8 mouse cellular contexts compared by ENCODE assay signal in the genomic region with DNA sequence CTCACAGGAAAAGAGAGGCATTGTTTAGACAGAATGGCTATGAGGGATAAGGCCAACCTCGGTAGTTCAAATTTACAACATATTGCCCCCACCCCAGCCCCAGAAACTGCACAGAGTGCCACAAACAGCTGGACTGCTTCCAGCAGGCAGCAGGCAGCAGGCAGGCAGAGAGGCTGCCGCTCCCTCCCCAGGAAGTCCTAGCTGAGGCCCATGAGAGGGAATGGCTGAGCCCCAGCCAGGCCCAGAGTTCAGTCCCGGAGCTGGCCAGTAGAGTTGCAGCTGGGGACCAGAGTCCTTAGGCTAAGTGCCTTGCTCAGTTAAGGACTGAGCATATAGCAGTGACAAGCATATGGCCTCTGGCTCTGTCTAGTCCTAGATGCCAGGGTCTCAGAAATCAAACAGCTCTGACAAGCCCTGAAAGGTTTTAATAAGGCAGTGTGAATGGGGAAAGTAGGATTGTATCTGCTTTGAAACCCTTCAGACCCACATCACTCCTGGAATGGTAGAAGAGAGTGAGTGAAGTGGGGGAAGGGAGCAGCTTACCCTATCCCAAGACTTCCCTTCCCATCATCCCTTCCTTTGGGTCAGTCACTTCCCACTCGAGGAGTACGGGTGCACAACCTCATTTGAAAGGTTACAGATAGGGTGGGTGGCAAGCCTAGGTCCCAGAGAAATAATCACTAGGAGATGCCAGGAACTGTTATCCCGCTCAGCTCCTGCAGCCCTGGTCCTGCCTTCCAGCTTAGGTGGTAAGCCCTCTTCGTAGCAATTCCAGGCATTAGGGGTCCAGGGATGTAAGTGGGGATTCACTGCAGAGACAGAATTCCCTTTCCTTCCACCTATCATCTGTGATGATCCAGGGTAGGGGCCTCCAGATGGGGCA. TPM values are rescaled to one million over a fixed set of nuclear protein-coding genes. Genes with fewer than 3 reads are reported as not detected.
DNase-seq lines count a peak whose midpoint lies in the region; ATAC-seq and TF ChIP-seq lines count a peak whose summit lies in the region.

No protein-coding gene starts in this region.

- no peak for ATAC-seq in embryonic facial prominence, embryonic 12.5 days (ENCODE audit: insufficient number of reproducible peaks, insufficient read depth, low FRiP score, low TSS enrichment)
- ATAC-seq in heart, postnatal 0 days (ENCODE audit: insufficient read depth, low read depth) = 0 out of 2 replicates have a peak, but pooled peaks have one; percentile 4
- ATAC-seq in liver, embryonic 11.5 days (replicated peaks; ENCODE audit: low FRiP score) = no peak
- ATAC-seq in neural tube, embryonic 13.5 days (ENCODE audit: low read depth) = no peak

- TF ChIP-seq EP300 in heart, postnatal 0 days (IDR thresholded peaks at IDR 0.05; ENCODE audit: low read depth) = no peak

- H3K27ac ChIP-seq in embryonic facial prominence, embryonic 12.5 days = peak overlapping the region; percentile 85
- H3K27ac ChIP-seq in heart, postnatal 0 days (ENCODE audit: low read depth) = peak overlapping the region; percentile 89
- peak overlapping the region; percentile 62 for H3K27ac ChIP-seq in liver, embryonic 11.5 days (ENCODE audit: low read depth, low read length)
- H3K27ac ChIP-seq in neural tube, embryonic 13.5 days (replicated peaks) = peak overlapping the region; percentile 87

- no peak for TF ChIP-seq CTCF in heart, postnatal 0 days (IDR thresholded peaks at IDR 0.05; ENCODE audit: low read depth)

- 44% methylated on average over 7 of the region's 7 CpGs for WGBS in embryonic facial prominence, embryonic 12.5 days
- 43% methylated on average over 7 of the region's 7 CpGs for WGBS in heart, postnatal 0 days
- 54% methylated on average over 7 of the region's 7 CpGs for WGBS in liver, embryonic 11.5 days
- WGBS in neural tube, embryonic 13.5 days = 54% methylated on average over 7 of the region's 7 CpGs

- peaks cover 45% of the 10 kb centered on the region for H3K4me1 ChIP-seq in embryonic facial prominence, embryonic 12.5 days
- H3K4me1 ChIP-seq in heart, postnatal 0 days (ENCODE audit: control insufficient read depth, insufficient read depth) = peaks cover 47% of the 10 kb centered on the region
- H3K4me1 ChIP-seq in liver, embryonic 11.5 days (replicated peaks; ENCODE audit: control insufficient read depth, insufficient read depth, low read length) = peaks cover 48% of the 10 kb centered on the region
- peaks cover 67% of the 10 kb centered on the region for H3K4me1 ChIP-seq in neural tube, embryonic 13.5 days (replicated peaks)

- H3K36me3 ChIP-seq in embryonic facial prominence, embryonic 12.5 days = peaks cover 18% of the 10 kb centered on the region
- peaks cover 9% of the 10 kb centered on the region for H3K36me3 ChIP-seq in heart, postnatal 0 days (replicated peaks; ENCODE audit: control insufficient read depth, insufficient read depth, low read length)
- peaks cover 7% of the 10 kb centered on the region; the same call in 1 of the 2 replicates for H3K36me3 ChIP-seq in liver, embryonic 11.5 days (ENCODE audit: control insufficient read depth, insufficient read depth, low read length)
- H3K36me3 ChIP-seq in neural tube, embryonic 13.5 days = peaks cover 14% of the 10 kb centered on the region

- peak; percentile 3 for DNase-seq in right cerebral cortex, postnatal 14 days
- no peak for DNase-seq in right cerebral cortex, postnatal 36 days (ENCODE audit: low spot score in 2 of 2)
- peak; percentile 43 for DNase-seq in heart, postnatal 0 days (ENCODE audit: low spot score)
- no peak for DNase-seq in liver, embryonic 11.5 days (ENCODE audit: low spot score)
- DNase-seq in layer of hippocampus, postnatal 36 days = no peak
- no peak for DNase-seq in right cerebral cortex, postnatal 4 days

- H3K9me3 ChIP-seq in embryonic facial prominence, embryonic 12.5 days = no peaks in the 10 kb centered on the region
- no peaks in the 10 kb centered on the region for H3K9me3 ChIP-seq in heart, postnatal 0 days (replicated peaks; ENCODE audit: control insufficient read depth, low read length)
- 0 out of 2 replicates have a peak, but pooled peaks cover 3% of the 10 kb centered on the region for H3K9me3 ChIP-seq in liver, embryonic 11.5 days (ENCODE audit: control insufficient read depth, low read length)
- no peaks in the 10 kb centered on the region for H3K9me3 ChIP-seq in neural tube, embryonic 13.5 days

- H3K27me3 ChIP-seq in embryonic facial prominence, embryonic 12.5 days = peaks cover 4% of the 10 kb centered on the region; the same call in 1 of the 2 replicates
- H3K27me3 ChIP-seq in heart, postnatal 0 days (ENCODE audit: control insufficient read depth, insufficient read depth, low read length) = no peaks in the 10 kb centered on the region
- peaks cover 39% of the 10 kb centered on the region for H3K27me3 ChIP-seq in liver, embryonic 11.5 days (replicated peaks; ENCODE audit: control insufficient read depth, insufficient read depth, low read length)
- peaks cover 37% of the 10 kb centered on the region for H3K27me3 ChIP-seq in neural tube, embryonic 13.5 days

- H3K4me2 ChIP-seq in embryonic facial prominence, embryonic 12.5 days (replicated peaks) = 0 out of 2 replicates have a peak overlapping the region, but pooled peaks have one; percentile 6
- H3K4me2 ChIP-seq in heart, postnatal 0 days (ENCODE audit: low read depth, low read length) = peak overlapping the region; percentile 7; the same call in 1 of the 2 replicates
- H3K4me2 ChIP-seq in liver, embryonic 11.5 days = peak overlapping the region; percentile 30
- H3K4me2 ChIP-seq in neural tube, embryonic 13.5 days = peak overlapping the region; percentile 73

- peak overlapping the region; percentile 69 for H3K4me3 ChIP-seq in embryonic facial prominence, embryonic 12.5 days
- no peak overlapping the region for H3K4me3 ChIP-seq in heart, postnatal 0 days (ENCODE audit: low read depth, low read length)
- H3K4me3 ChIP-seq in liver, embryonic 11.5 days (ENCODE audit: low read depth, low read length) = no peak overlapping the region; the same call in 1 of the 2 replicates
- H3K4me3 ChIP-seq in neural tube, embryonic 13.5 days = peak overlapping the region; percentile 69; the same call in 1 of the 2 replicates

- peak overlapping the region; percentile 8 for H3K9ac ChIP-seq in embryonic facial prominence, embryonic 12.5 days
- 0 out of 2 replicates have a peak overlapping the region, but pooled peaks have one; percentile 5 for H3K9ac ChIP-seq in heart, postnatal 0 days (replicated peaks; ENCODE audit: low read depth, low read length)
- no peak overlapping the region; the same call in 1 of the 2 replicates for H3K9ac ChIP-seq in liver, embryonic 11.5 days (ENCODE audit: low read depth, low read length)
- no peak overlapping the region; the same call in 1 of the 2 replicates for H3K9ac ChIP-seq in neural tube, embryonic 13.5 days

RNA-seq across cellular contexts. Expression of gene Mpg, which starts 0.8 kb away (rescaled TPM):
- polyA plus RNA-seq in embryonic facial prominence, embryonic 12.5 days (2016; fragmentation: Nextera tagmentation; extraction: Ambion mirVana) = 36.0 and 36.5 TPM in 2 replicates
- 11.9 and 22.8 TPM in 2 replicates for total RNA-seq in heart, postnatal 0 days (2014; rRNA removed; ENCODE audit: low replicate concordance)
- 13.9 and 15.0 TPM in 2 replicates for polyA plus RNA-seq in heart, postnatal 0 days (2015; fragmentation: Nextera tagmentation; extraction: Ambion mirVana)
- 29.6 and 30.8 TPM in 2 replicates for polyA plus RNA-seq in liver, embryonic 11.5 days (2014; fragmentation: Nextera tagmentation; extraction: Ambion mirVana)
- polyA plus RNA-seq in neural tube, embryonic 13.5 days (2015; fragmentation: Nextera tagmentation; extraction: Ambion mirVana) = 35.8 and 36.6 TPM in 2 replicates
- total RNA-seq in layer of hippocampus, postnatal 36 days (2021) = 10 to 100 TPM; 16.8 to 17.0 TPM

RNA-seq across cellular contexts. Expression of gene Rhbdf1, which starts 3.4 kb away (rescaled TPM):
- polyA plus RNA-seq in embryonic facial prominence, embryonic 12.5 days (2016; fragmentation: Nextera tagmentation; extraction: Ambion mirVana) = 46.5 and 49.8 TPM in 2 replicates
- 68.9 and 69.2 TPM in 2 replicates for total RNA-seq in heart, postnatal 0 days (2014; rRNA removed; ENCODE audit: low replicate concordance)
- 21.9 and 25.2 TPM in 2 replicates for polyA plus RNA-seq in heart, postnatal 0 days (2015; fragmentation: Nextera tagmentation; extraction: Ambion mirVana)
- 16.9 and 19.1 TPM in 2 replicates for polyA plus RNA-seq in liver, embryonic 11.5 days (2014; fragmentation: Nextera tagmentation; extraction: Ambion mirVana)
- polyA plus RNA-seq in neural tube, embryonic 13.5 days (2015; fragmentation: Nextera tagmentation; extraction: Ambion mirVana) = 28.9 and 30.4 TPM in 2 replicates
- total RNA-seq in layer of hippocampus, postnatal 36 days (2021) = 10 to 100 TPM; 13.4 to 16.5 TPM

RNA-seq across cellular contexts. Expression of gene Snrnp25, which starts 20.2 kb away (rescaled TPM):
- 69.3 and 71.1 TPM in 2 replicates for polyA plus RNA-seq in embryonic facial prominence, embryonic 12.5 days (2016; fragmentation: Nextera tagmentation; extraction: Ambion mirVana)
- 12.9 and 16.1 TPM in 2 replicates for total RNA-seq in heart, postnatal 0 days (2014; rRNA removed; ENCODE audit: low replicate concordance)
- 27.1 and 28.0 TPM in 2 replicates for polyA plus RNA-seq in heart, postnatal 0 days (2015; fragmentation: Nextera tagmentation; extraction: Ambion mirVana)
- polyA plus RNA-seq in liver, embryonic 11.5 days (2014; fragmentation: Nextera tagmentation; extraction: Ambion mirVana) = 96.7 and 114 TPM in 2 replicates
- 45.7 and 46.8 TPM in 2 replicates for polyA plus RNA-seq in neural tube, embryonic 13.5 days (2015; fragmentation: Nextera tagmentation; extraction: Ambion mirVana)
- 10 to 100 TPM; 18.0 to 19.0 TPM for total RNA-seq in layer of hippocampus, postnatal 36 days (2021)

RNA-seq across cellular contexts. Expression of gene Il9r, which starts 25.4 kb away (rescaled TPM):
- polyA plus RNA-seq in embryonic facial prominence, embryonic 12.5 days (2016; fragmentation: Nextera tagmentation; extraction: Ambion mirVana) = not detected in 2 replicates
- total RNA-seq in heart, postnatal 0 days (2014; rRNA removed; ENCODE audit: low replicate concordance) = not detected in 2 replicates
- 0.03 and 0.14 TPM in 2 replicates for polyA plus RNA-seq in heart, postnatal 0 days (2015; fragmentation: Nextera tagmentation; extraction: Ambion mirVana)
- polyA plus RNA-seq in liver, embryonic 11.5 days (2014; fragmentation: Nextera tagmentation; extraction: Ambion mirVana) = 0.53 and 0.62 TPM in 2 replicates
- not detected in 2 replicates for polyA plus RNA-seq in neural tube, embryonic 13.5 days (2015; fragmentation: Nextera tagmentation; extraction: Ambion mirVana)
- not detected for total RNA-seq in layer of hippocampus, postnatal 36 days (2021)

RNA-seq across cellular contexts. Expression of gene Nprl3, which starts 42.0 kb away (rescaled TPM):
- 47.9 and 48.2 TPM in 2 replicates for polyA plus RNA-seq in embryonic facial prominence, embryonic 12.5 days (2016; fragmentation: Nextera tagmentation; extraction: Ambion mirVana)
- total RNA-seq in heart, postnatal 0 days (2014; rRNA removed; ENCODE audit: low replicate concordance) = 26.4 and 64.1 TPM in 2 replicates
- 29.9 and 30.4 TPM in 2 replicates for polyA plus RNA-seq in heart, postnatal 0 days (2015; fragmentation: Nextera tagmentation; extraction: Ambion mirVana)
- polyA plus RNA-seq in liver, embryonic 11.5 days (2014; fragmentation: Nextera tagmentation; extraction: Ambion mirVana) = 31.0 and 38.1 TPM in 2 replicates
- polyA plus RNA-seq in neural tube, embryonic 13.5 days (2015; fragmentation: Nextera tagmentation; extraction: Ambion mirVana) = 39.8 and 42.8 TPM in 2 replicates
- 10 to 100 TPM; 47.3 to 61.2 TPM for total RNA-seq in layer of hippocampus, postnatal 36 days (2021)

Comparison
In these comparisons a context has a peak if more than half of its experiments do, and no peak if none do; other contexts are left out.
1. DNase-seq: peak in right cerebral cortex, postnatal 14 days (single experiment) and heart, postnatal 0 days (single experiment); none in right cerebral cortex, postnatal 36 days (0 of 2), liver, embryonic 11.5 days (single experiment), layer of hippocampus, postnatal 36 days (0 of 2) and right cerebral cortex, postnatal 4 days (single experiment).
2. H3K4me2 ChIP-seq: peak in every context shown above with its lines; median percentile 73 in neural tube, embryonic 13.5 days; 30 in liver, embryonic 11.5 days; 7 in heart, postnatal 0 days; 6 in embryonic facial prominence, embryonic 12.5 days.
3. H3K4me3 ChIP-seq: peak in embryonic facial prominence, embryonic 12.5 days (single experiment) and neural tube, embryonic 13.5 days (single experiment); none in heart, postnatal 0 days (single experiment) and liver, embryonic 11.5 days (single experiment).
4. H3K9ac ChIP-seq: peak in embryonic facial prominence, embryonic 12.5 days (single experiment) and heart, postnatal 0 days (single experiment); none in liver, embryonic 11.5 days (single experiment) and neural tube, embryonic 13.5 days (single experiment).
5. Peak in every context shown above with its lines, with median percentiles within 50 percentile points of each other: H3K27ac ChIP-seq.